Mouse (Mus musculus) cerebellum, adult 2 months (tissue): ENCODE measurements around the gene Ass1.

ENCODE experiments used
- CTCF ChIP-seq: fragments of 200-500 bp; IDR thresholded peaks from 2 replicates; pipeline ENCODE4 v1.5.1; 2011; ENCODE audit warnings: low read depth, mild to moderate bottlenecking, control low read depth, low read length, moderate library complexity, borderline replicate concordance; ENCODE audit not compliant: insufficient read depth
- POLR2A ChIP-seq: fragments of 200-500 bp; IDR thresholded peaks from 2 replicates; pipeline ENCODE4 v1.6.1; 2011; ENCODE audit warnings: low read length, control low read depth, borderline replicate concordance; ENCODE audit not compliant: insufficient read depth

DNA sequence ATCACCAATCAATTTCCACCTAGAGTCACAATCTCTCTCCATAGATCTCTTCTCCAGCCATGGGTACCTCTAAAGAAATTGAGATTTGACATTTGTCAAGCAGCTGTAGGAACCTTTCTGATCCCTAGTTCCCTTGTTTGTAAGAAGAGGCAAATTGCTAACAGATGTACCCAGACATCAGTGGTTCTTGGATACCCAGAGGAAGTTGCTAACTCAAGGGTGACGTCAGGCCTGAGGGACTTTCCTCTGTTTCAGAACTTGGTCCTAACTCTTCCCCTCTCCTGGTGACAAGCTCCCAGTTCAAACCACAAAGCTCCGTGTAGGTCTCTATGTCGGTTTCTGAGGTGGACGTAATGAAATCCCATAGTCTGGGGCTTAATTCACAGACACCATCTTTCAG lies 24.0 kb upstream of the Ass1 start:
- no peak for TF ChIP-seq POLR2A
- TF ChIP-seq CTCF, result no peak
